Mouse (Mus musculus) cortical plate, adult 2 months (tissue): ENCODE measurements around the gene Olfr794.

Experiments used
- CTCF ChIP-seq: fragments of 200-500 bp; IDR thresholded peaks from 2 replicates; pipeline ENCODE4 v1.5.1; 2011; ENCODE audit warnings: mild to moderate bottlenecking, control low read depth, low read length; ENCODE audit not compliant: insufficient read depth; ENCODE audit errors: extremely low read depth
- POLR2A ChIP-seq: fragments of 200-500 bp; IDR thresholded peaks from 2 replicates; pipeline ENCODE4 v1.6.1; 2011; ENCODE audit warnings: mild to moderate bottlenecking, low read length, control low read depth; ENCODE audit not compliant: insufficient read depth; ENCODE audit errors: extremely low read depth

DNA sequence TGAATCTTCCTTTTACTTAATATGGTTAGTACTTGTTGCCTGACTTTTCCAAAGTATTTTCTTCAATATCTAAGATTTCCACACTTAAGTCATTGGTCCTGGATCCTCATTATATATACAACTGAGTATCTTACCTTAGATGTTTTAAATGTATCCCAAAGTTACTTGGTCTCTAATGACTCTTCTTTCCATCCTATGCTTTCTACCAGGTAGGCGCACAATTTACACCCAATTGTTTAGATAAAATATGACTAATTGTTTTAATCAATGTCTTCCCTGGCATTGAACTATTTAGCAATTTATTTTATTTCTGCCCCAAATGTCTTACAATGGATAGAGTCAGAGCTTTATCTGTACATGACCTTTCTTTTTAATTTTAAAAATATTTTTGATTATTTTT, 45.0 kb downstream of the Olfr794 start, which contains the start of gene Olfr796:
- TF ChIP-seq POLR2A (no peak), CTCF (no peak)
